Mouse (Mus musculus) MEL (cell line): ENCODE measurements around the gene Slco2a1. TPM values are rescaled to one million over a fixed set of nuclear protein-coding genes. Genes with fewer than 3 reads are reported as not detected.

Experiments
- DNase-seq: peaks from one replicate; pipeline ENCODE4 v3.0.0; 2011; ENCODE audit warnings: low read depth, low spot score
- H3K27ac ChIP-seq: 2 replicates; pipeline ENCODE4 v1.5.1; 2012; ENCODE audit warnings: low read depth, mild to moderate bottlenecking, control low read depth, low read length, moderate library complexity; ENCODE audit not compliant: control insufficient read depth
- H3K27me3 ChIP-seq, 2 experiments: fragments of 150-350 bp in 1 of 2; sonication (generic) in 1 of 2; 2 replicates each; pipeline ENCODE4 v1.6.1; 2012; ENCODE audit warnings: low read length in 2 of 2, mild to moderate bottlenecking in 2 of 2, improper control_type of control experiment in 1 of 2, moderate library complexity in 1 of 2; ENCODE audit not compliant: insufficient read depth in 2 of 2, control insufficient read depth in 1 of 2
- H3K36me3 ChIP-seq, 2 experiments: 2 replicates each; pipeline ENCODE4 v1.6.1; 2012 to 2014; ENCODE audit warnings: low read length in 2 of 2, improper control_type of control experiment in 1 of 2, inconsistent platforms in 1 of 2, mild to moderate bottlenecking in 1 of 2; ENCODE audit not compliant: insufficient read depth in 2 of 2, control insufficient read depth in 1 of 2
- H3K4me1 ChIP-seq, 2 experiments: fragments of 150-350 bp in 1 of 2; sonication (generic) in 1 of 2; 2 replicates each; pipeline ENCODE4 v1.6.1; 2012; ENCODE audit warnings: low read length in 2 of 2, improper control_type of control experiment in 1 of 2, mild to moderate bottlenecking in 1 of 2; ENCODE audit not compliant: insufficient read depth in 2 of 2, control insufficient read depth in 1 of 2
- H3K4me3 ChIP-seq, 2 experiments: fragments of 150-350 bp in 1 of 2; sonication (generic) in 1 of 2; 2 replicates each; pipeline ENCODE4 v1.5.1; 2012; ENCODE audit warnings: low read depth in 2 of 2, low read length in 2 of 2, mild to moderate bottlenecking in 2 of 2, moderate library complexity in 2 of 2, control low read depth in 1 of 2, improper control_type of control experiment in 1 of 2; ENCODE audit not compliant: control insufficient read depth in 1 of 2, insufficient read depth in 1 of 2
- H3K79me2 ChIP-seq: 2 replicates; pipeline ENCODE4 v1.6.1; 2012; ENCODE audit warnings: mild to moderate bottlenecking, low read length, moderate library complexity; ENCODE audit not compliant: control insufficient read depth, poor library complexity, insufficient read depth
- H3K9ac ChIP-seq: 2 replicates; pipeline ENCODE4 v1.6.1; 2012; ENCODE audit warnings: low read depth, mild to moderate bottlenecking, control low read depth, low read length, moderate library complexity; ENCODE audit not compliant: control insufficient read depth, poor library complexity, severe bottlenecking
- H3K9me3 ChIP-seq: fragments of 150-350 bp; sonication (generic); replicated peaks from 2 replicates; pipeline ENCODE4 v1.6.1; 2012; ENCODE audit warnings: mild to moderate bottlenecking, low read length, improper control_type of control experiment, moderate library complexity; ENCODE audit not compliant: insufficient read depth
- BHLHE40 ChIP-seq: IDR thresholded peaks from 2 replicates; pipeline ENCODE4 v1.6.1; 2012; ENCODE audit warnings: low read depth, mild to moderate bottlenecking, inconsistent platforms, low read length, improper control_type of control experiment, borderline replicate concordance
- CHD2 ChIP-seq: IDR thresholded peaks from 2 replicates; pipeline ENCODE4 v1.6.1; 2011; ENCODE audit warnings: low read length, improper control_type of control experiment
- GABPA ChIP-seq: IDR thresholded peaks from 2 replicates; pipeline ENCODE4 v1.6.1; 2012; ENCODE audit warnings: low read depth, mild to moderate bottlenecking, inconsistent platforms, low read length, improper control_type of control experiment, moderate library complexity
- HCFC1 ChIP-seq: IDR thresholded peaks from 2 replicates; pipeline ENCODE4 v1.6.1; 2012; ENCODE audit warnings: low read depth, mild to moderate bottlenecking, inconsistent platforms, low read length, improper control_type of control experiment, moderate library complexity
- KAT2A ChIP-seq: conservative IDR thresholded peaks from 2 replicates; pipeline ENCODE4 v1.6.1; 2012; ENCODE audit warnings: low read depth, low read length, improper control_type of control experiment, inconsistent platforms
- MAX ChIP-seq: IDR thresholded peaks from 2 replicates; pipeline ENCODE4 v1.6.1; 2011; ENCODE audit warnings: low read length, improper control_type of control experiment
- MXI1 ChIP-seq: IDR thresholded peaks from 2 replicates; pipeline ENCODE4 v1.6.1; 2011; ENCODE audit warnings: mild to moderate bottlenecking, low read depth, low read length, improper control_type of control experiment
- MYB ChIP-seq: IDR thresholded peaks from 2 replicates; pipeline ENCODE4 v1.6.1; 2011; ENCODE audit warnings: mild to moderate bottlenecking, low read depth, low read length, improper control_type of control experiment
- NELFE ChIP-seq: IDR thresholded peaks from 2 replicates; pipeline ENCODE4 v1.6.1; 2011; ENCODE audit warnings: low read depth, low read length, improper control_type of control experiment
- NRF1 ChIP-seq: IDR thresholded peaks from 2 replicates; pipeline ENCODE4 v1.6.1; 2014; ENCODE audit warnings: low read depth, mild to moderate bottlenecking, inconsistent platforms, low read length, improper control_type of control experiment, moderate library complexity; ENCODE audit not compliant: poor library complexity, insufficient read depth, severe bottlenecking
- POLR2A ChIP-seq, 2 experiments: IDR thresholded peaks; 2 replicates each; pipeline ENCODE4 v1.6.1; 2011 to 2012; ENCODE audit warnings: low read length in 2 of 2, mild to moderate bottlenecking in 2 of 2, control low read depth in 1 of 2, improper control_type of control experiment in 1 of 2, low read depth in 1 of 2, moderate library complexity in 1 of 2; ENCODE audit not compliant: control insufficient read depth in 1 of 2, insufficient read depth in 1 of 2, poor library complexity in 1 of 2
- POLR2AphosphoS2 ChIP-seq: IDR thresholded peaks from 2 replicates; pipeline ENCODE4 v1.6.1; 2011; ENCODE audit warnings: low read length, improper control_type of control experiment
- RAD21 ChIP-seq: IDR thresholded peaks from 2 replicates; pipeline ENCODE4 v1.6.1; 2011; ENCODE audit warnings: mild to moderate bottlenecking, low read depth, low read length, improper control_type of control experiment
- TCF12 ChIP-seq: IDR thresholded peaks from 2 replicates; pipeline ENCODE4 v1.6.1; 2014; ENCODE audit warnings: low read depth, mild to moderate bottlenecking, inconsistent platforms, low read length, improper control_type of control experiment, moderate library complexity
- UBTF ChIP-seq: IDR thresholded peaks from 2 replicates; pipeline ENCODE4 v1.6.1; 2012; ENCODE audit warnings: low read depth, mild to moderate bottlenecking, inconsistent platforms, low read length, improper control_type of control experiment, moderate library complexity, borderline replicate concordance; ENCODE audit not compliant: insufficient read depth
- USF1 ChIP-seq: IDR thresholded peaks from 2 replicates; pipeline ENCODE4 v1.6.1; 2014; ENCODE audit warnings: low read depth, mild to moderate bottlenecking, inconsistent platforms, low read length, improper control_type of control experiment, moderate library complexity
- USF2 ChIP-seq, 2 experiments: IDR thresholded peaks; 2 replicates each; pipeline ENCODE4 v1.6.1; 2011 to 2012; ENCODE audit warnings: improper control_type of control experiment in 2 of 2, low read length in 2 of 2, borderline replicate concordance in 1 of 2, inconsistent platforms in 1 of 2, low read depth in 1 of 2, mild to moderate bottlenecking in 1 of 2; ENCODE audit not compliant: insufficient read depth in 1 of 2
- ZC3H11A ChIP-seq: IDR thresholded peaks from 2 replicates; pipeline ENCODE4 v1.6.1; 2012; ENCODE audit warnings: low read depth, mild to moderate bottlenecking, inconsistent platforms, low read length, improper control_type of control experiment
- ZMIZ1 ChIP-seq: IDR thresholded peaks from 2 replicates; pipeline ENCODE4 v1.6.1; 2012; ENCODE audit warnings: low read depth, mild to moderate bottlenecking, inconsistent platforms, low read length, improper control_type of control experiment, moderate library complexity
- polyA plus RNA-seq, 2 experiments: library from polyadenylated mRNA; stranded (reverse) in 1 of 2; unstranded in 1 of 2; fragments of >175 nt in 1 of 2; fragments of >200 nt in 1 of 2; gene quantifications; 2 replicates each; pipeline versions ENCODE4 v1.2.1 to v1.2.4; 2012; ENCODE audit warnings: low replicate concordance in 2 of 2, low read depth in 1 of 2; ENCODE audit not compliant: insufficient read length in 2 of 2, insufficient read depth in 1 of 2, missing spikeins in 1 of 2
- total RNA-seq: library from RNA; depleted of rRNA; stranded (reverse); fragments of 300-350 nt; gene quantifications from 2 replicates; pipeline ENCODE4 v1.2.3, GENCODE M21; 2012

Slco2a1 gene
- total and polyA plus RNA-seq, 3 experiments, result 0.01 TPM; not detected in 2

GRCm38 (mm10) chr9:103063591-103063990, 75.1 kb downstream of the Slco2a1 start:
- Histone ChIP-seq H3K27me3 (no peaks in the 10 kb centered on the region), H3K9me3 (no peaks in the 10 kb centered on the region), H3K79me2 (no peaks in the 10 kb centered on the region), H3K36me3 (no peaks in the 10 kb centered on the region), H3K27ac (no peak overlapping the region), H3K4me3 (no peak overlapping the region), H3K4me1 (no peaks in the 10 kb centered on the region), H3K9ac (no peak overlapping the region)
- DNase-seq, result no peak
- no peak for TF ChIP-seq KAT2A
- no peak for TF ChIP-seq MXI1
- TF ChIP-seq NRF1, result no peak
- TF ChIP-seq MAX, result no peak
- TF ChIP-seq BHLHE40, result no peak
- no peak for TF ChIP-seq POLR2A (IDR thresholded peaks at IDR 0.05; ENCODE audit: control insufficient read depth in 1 of 2, insufficient read depth in 1 of 2, low read depth in 1 of 2, low read length in 2 of 2, poor library complexity in 1 of 2)
- no peak for TF ChIP-seq ZMIZ1
- TF ChIP-seq ZC3H11A, result no peak
- no peak for TF ChIP-seq UBTF
- no peak for TF ChIP-seq HCFC1
- TF ChIP-seq NELFE, result no peak
- TF ChIP-seq MYB, result no peak
- TF ChIP-seq GABPA, result no peak
- no peak for TF ChIP-seq CHD2
- TF ChIP-seq USF2 (IDR thresholded peaks at IDR 0.05; ENCODE audit: borderline replicate concordance in 1 of 2, insufficient read depth in 1 of 2, low read depth in 1 of 2, low read length in 2 of 2), result no peak
- no peak for TF ChIP-seq TCF12

- Histone ChIP-seq H3K9me3 (no peaks in the 10 kb centered on the region), H3K4me3 (no peak overlapping the region), H3K79me2 (no peaks in the 10 kb centered on the region), H3K36me3 (no peaks in the 10 kb centered on the region), H3K9ac (no peak overlapping the region), H3K4me1 (no peaks in the 10 kb centered on the region), H3K27me3 (no peaks in the 10 kb centered on the region), H3K27ac (no peak overlapping the region)
- TF ChIP-seq USF1 (no peak), POLR2AphosphoS2 (no peak), RAD21 (no peak)
- DNase-seq, result no peak
Measured at GRCm38 (mm10) chr9:103066845-103067244, 78.3 kb downstream of the Slco2a1 start.
